Mouse (Mus musculus): Measurements from ENCODE around the gene Uvssa.

DNA sequence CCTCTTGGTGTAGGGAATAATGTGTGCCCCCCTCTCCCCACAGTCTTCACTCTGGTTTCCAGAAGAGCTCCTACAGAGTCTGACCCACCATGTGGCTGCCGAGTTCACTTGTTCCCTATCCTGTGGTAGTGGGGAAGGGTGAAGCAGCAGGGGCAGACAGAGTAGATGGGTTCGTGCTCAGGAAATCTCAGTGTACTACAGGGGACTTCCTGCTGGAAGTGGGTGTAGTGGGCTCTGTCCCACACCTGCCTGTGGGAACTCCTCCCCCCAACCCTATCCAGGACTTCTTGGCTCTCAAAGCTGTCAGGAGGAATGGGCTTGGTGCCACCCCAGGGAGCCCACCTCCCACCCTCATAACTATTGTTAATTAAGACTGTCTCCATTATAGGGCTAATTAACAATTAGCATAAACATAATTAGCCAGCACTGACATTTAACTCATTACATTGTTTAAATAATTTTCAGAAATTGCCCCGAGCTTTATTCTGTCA, 79.8 kb downstream of the Uvssa start:
- TF ChIP-seq CTCF (IDR thresholded peaks at IDR 0.05; ENCODE audit: low read depth) (no peak), EP300 (IDR thresholded peaks at IDR 0.05; ENCODE audit: low read depth) (no peak)

Measured in heart, postnatal 0 days (tissue).